Mouse (Mus musculus): ENCODE data around the gene Col25a1.

Gene Col25a1

DNA sequence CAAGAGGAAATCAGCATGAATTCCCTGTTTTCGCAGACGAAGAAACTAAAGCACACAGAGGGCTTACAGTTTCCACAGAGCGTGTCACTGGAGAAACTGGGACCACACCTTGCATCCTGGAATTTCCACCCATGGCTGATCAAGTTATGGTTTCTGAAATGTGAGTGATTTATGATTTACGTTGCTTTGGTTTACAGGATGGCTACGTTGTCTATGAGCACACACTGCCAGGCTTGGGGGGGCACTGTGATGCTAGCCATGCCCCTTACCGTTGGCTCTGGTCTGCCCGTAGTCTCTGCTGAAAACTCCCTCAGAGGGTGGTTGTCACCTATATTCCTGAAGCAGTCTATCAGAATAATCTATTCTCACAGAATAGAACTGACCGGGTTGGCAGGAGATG, at the start of gene Col25a1:
Gene Col25a1 (plus strand): TSS at position 301 of the 400 bp plus-strand sequence.
- DNase-seq, result no peak

DNA sequence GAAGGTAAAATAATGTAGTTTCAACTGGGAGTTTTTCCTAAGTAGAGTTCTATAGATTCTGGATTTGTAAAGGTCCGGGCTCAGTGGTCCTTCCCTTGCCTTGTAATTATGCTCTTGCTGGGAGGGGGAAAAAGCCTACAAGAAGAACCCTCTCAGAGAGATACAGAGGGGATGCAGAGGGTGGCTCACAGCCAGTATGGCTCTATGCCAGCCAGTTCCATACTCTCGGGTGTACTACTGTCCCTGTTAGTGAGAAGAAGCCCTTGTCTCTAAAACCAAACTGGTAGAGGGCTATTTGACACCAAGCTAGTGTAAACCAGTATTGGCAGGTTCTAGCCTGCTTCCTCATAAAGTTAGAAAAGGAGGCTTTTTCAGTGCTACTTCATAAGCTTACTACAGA, 48.0 kb upstream of the Col25a1 start:
- DNase-seq, result no peak

DNA sequence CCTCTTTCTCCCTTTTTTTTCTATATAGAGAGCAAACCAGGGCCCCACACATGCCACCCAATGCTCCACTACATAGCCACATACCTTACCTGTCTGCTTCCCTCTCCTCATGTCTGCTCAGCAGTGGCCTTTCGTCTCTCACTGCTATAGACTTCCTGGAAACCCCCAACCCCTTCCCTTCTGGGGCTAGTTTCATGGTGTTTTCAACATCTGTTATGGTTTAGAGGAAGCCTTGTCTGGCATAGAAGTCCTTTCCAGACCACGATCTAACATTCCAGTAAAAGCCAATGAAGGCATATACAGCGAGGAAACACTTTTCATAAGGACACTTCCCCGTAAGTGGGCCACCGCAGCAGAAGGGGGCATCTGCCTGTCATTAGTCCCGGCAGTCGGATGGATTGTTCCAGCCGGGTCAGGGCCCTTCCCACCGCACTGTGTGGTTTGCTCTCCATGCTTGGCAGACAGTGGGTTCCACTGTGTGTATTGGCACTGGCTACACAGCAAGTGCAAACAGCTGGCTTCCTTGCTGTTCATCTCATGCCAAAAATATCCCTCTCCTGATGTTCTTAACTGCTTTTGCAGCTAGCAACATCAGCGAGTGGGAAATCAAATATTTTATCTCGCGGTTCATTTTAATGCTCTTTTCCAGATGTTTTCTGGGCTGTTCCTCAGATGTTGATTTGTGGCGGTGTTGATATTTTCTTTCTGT, 44.8 kb upstream of the Col25a1 start:
- DNase-seq, result no peak

DNA sequence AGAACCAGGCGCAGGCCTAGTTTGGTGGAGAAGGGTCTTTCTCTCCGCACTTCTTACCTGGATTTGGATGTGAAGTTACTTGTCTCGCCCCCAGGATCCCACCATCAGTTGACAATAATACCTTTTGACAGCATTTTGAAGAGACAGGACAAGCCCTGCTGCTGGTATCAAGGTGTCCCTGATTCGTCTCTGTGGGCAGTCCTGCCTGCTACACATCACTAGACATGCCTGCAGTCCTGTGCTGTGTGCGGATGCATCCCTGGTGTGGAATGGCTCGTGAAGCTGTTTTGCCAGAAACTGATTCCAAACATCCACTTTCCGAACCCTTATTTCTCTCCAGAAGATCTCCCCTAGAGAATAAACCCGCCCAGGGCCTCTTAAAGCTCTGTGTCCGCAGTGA, 43.8 kb upstream of the Col25a1 start:
- DNase-seq, result no peak

DNA sequence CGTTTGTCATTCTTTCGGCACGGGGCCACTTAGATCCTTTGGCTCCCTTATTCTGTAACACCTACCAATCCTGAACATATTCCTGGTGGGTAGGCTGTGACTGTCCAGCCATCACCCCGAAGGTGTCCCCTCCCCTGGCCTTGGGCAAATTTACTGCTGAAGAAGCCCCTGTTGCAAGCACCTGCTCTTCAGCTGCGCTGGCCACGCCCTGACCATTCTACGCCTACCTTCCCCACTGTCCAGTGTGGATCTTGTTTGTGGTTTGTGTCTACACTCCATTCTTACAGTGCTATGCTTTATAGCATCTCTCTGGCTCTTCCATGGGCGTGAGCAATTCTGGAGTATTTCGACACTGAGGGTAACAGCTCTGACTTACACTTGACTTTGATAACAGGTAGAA, 42.6 kb upstream of the Col25a1 start:
- DNase-seq, result no peak

DNA sequence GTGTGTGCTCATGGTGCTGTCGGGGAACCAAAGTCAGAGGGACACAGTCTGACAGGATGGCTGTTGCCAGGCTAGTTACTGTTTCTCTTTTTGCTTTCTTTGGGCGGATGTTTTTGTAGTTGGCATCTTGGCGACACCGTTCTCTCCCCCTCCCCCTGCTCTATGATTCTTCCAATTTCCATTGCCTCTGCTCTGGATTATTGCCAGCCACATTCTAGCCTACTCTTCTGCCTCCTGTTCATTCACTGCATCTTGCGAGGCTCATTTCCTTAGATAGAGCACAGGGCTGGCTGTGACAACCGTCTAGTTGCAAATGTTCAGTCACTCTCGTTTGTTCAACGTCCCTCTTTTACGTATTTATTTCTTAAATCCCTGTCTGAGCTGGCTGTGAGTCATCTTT, 40.8 kb upstream of the Col25a1 start:
- DNase-seq, result no peak

DNA sequence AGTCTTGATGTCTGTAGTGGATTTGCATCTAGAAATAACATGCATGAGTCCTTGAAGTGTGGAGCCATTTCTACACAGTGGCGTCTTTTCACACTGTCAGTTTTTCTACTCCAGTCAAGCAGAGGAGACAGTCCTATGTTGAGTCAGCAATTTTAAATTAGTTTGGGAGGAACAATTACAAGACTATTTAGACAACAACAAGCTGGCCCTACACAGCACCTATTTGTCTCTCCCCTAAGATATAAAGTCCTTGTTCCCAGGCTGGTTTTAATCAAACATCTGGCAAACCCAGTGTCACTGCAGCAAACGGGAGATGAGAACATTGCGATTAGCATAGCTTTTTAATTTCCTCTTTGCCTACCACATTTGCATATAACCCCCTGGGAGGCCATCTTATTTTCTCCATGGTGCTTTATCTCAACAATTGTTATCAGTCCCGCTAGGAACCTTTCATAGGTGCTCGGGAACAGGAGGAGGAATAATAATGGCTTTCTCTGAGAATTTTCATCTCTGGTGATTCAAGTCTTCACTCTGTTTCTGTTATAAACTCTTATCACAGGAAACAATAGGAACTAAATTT, 37.1 kb upstream of the Col25a1 start:
- no peak for DNase-seq

DNA sequence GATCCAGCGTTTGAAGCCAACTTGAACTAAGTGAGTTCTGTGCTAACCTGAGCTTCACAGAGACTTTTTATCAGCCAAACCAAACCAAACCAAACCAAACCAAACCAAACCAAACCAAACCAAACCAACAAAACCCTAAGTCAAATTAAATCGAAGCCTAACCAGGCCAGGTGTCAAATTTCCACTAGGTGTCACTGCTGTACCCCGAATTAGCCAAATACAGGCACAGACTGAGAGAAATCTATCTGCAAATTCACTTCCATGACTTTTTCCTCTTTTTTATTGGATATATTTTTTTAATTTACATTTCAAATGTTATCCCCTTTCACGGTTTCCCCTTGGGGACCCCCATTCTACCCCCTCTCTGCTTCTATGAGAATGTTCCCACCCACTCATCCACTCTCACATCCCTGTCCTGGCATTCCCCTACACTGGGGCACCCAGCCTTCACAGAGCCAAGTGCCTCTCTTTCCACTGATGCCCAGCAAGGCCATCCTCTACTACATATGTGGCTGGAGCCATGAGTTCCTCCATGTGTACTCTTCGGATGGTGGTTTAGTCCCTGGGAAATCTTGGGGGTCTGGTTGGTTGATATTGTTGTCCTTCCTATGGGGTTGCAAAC, 36.0 kb upstream of the Col25a1 start:
- DNase-seq, result peak; percentile 30

DNA sequence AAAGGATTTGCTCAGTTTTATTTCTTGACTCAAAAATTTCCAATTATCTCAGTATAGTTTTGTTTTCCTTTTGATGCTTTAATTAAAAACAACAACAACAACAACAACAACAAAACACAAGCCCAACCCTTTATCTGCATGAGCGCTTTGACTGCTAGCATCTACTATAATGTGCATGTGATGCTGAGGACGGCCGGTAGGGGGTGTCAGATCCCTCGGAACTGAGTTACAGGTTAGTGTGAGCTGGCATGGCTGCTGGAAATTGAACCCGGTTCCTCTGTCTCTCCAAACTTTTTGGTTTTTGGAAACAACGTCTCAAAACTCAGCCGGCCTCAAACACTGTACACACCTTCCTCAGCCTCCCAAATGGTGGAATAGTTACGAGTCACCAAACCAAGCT, 27.8 kb upstream of the Col25a1 start:
- DNase-seq, result peak; percentile 34

DNA sequence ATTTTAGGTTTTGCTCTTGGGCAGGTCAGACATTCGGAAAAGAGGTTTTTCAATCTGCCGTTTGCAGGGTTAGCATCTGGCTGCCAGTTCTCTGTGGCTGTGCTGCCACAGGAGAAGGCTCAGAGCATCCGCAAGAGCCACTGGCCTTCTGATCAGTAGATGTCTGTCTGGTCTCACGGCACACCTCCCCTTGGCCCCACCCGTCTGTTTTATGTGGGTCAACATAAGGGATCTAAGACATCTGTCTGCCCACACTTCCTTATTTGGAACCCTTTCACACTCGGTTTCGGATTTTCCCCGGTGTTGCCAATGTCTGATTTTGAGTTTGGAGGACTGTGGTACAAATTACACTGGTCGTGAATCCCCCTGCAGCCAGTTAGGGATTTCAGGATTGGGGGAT, 26.8 kb upstream of the Col25a1 start:
- DNase-seq, result no peak

DNA sequence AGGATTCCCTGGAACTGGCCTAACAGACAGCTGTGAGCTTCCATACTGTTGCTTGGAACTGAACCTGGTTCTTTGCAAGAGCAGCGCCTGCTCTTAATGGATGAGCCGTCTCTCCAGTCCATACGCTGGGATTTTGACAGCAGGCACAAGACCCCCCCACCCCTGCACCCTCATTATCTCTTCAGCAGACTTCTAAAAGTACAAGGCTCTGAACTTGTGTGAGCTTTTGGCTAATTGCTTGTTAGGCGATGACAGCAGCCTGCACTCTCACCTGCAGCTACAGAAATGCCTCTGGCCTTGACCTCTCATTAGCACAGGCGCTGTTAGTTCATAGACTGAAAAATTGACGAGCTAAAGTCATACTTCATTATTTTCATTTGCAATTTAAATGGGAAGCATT, 14.4 kb upstream of the Col25a1 start:
- no peak for DNase-seq

DNA sequence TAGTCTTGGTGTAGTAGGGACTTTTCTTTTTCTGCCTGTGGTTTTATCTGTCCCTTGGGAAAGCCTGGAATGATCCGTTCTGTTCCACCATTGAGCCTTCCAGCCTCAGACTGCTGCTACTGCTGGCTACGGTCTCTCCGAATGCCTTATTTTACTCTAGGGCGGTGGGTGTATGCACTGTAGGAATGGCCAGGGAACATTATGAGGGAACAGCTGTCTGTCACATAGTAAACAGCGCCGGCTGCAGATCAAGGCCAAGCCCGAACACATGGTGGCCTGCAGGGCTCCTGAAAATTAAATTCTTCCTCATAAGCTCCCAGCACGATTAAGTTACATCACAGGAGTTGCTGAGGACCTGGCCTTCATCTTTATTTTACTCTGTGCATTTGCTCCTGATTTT, 3.5 kb upstream of the Col25a1 start:
- no peak for DNase-seq

DNA sequence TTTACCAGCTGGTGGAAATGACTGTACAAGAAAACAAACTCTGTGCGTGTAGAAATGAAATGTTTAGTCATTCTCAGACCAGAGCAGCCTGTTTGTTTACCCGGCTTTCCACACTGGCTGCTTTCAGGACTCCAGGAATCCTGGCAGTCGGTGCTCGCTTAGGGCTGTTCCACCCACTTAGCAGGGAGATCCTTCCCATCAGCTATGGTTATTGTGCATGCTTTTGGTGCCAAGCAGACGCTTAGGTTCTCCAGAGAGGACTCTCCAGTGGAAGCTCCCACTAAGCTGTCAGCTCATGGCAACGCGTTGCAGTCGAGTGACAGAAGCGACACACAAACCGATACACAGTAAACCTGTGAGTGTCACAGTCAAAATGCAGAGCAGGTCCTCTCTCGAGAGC, 2.7 kb upstream of the Col25a1 start:
- DNase-seq, result peak; percentile 35

DNA sequence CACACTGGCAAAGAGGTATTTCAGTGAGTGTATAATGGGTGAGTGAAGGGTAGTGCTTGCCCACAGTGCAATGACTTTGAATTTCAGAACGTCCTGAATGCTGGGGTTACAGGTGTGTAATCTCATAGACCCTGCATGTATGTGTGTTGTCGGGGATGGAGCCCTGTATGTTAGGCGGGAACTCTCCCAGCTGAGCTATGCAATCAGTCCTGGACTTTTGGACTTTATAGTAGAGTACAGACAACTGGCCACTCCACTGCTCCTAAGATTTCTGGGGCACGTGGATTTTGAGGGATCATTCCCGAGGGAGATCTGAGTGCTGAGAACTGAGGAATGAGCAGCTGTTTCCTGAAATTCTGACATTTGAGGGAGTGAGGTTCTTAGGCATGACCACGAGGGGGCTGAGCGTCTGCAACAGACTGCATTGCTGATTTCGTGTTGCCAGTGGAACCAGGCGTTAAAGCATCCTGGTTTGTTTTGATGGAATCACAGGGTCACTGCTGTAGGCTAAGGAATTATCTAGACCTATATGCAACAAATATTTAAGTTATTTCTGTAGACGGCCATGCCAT, 1.6 kb upstream of the Col25a1 start:
- DNase-seq, result peak; percentile 8

DNA sequence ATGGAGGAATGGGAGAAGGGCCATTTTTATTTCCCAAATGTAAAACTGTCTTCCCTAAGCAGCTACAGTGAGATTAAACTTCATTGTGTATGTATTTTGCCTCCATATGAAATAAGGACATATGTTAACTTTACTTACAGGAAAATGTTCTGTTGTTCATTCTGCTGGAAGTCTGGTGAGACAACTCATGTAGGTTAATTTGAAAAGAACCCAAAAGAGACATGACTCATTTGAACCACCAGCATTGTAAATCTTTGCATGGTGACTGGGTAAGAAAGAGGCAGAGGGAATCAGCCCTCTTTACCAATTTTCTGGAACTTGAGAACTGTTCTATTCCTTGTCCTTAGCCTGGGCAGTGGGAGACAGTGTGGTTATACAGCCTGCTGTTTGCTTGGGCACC, 5.9 kb downstream of the Col25a1 start:
- no peak for DNase-seq

DNA sequence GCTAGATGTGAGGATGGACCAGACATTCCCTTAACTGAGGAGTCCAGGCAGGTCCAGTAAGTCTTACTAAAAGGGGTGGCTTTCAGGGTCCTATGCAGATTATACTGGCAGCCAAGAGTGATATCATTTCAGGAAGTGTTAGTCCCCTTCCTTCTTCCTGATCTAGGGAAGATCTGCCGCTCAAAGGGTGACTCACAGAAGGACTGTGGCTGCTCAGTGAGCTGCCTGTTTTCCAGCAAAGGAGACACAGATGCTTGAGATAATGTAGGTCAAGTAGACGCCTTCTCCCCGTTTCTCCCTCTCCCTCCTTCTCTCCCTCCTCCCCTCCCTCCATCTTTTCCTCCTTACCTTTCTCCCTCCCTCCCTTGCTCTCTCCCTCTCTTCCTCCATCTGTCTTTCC, 6.3 kb downstream of the Col25a1 start:
- DNase-seq, result no peak

DNA sequence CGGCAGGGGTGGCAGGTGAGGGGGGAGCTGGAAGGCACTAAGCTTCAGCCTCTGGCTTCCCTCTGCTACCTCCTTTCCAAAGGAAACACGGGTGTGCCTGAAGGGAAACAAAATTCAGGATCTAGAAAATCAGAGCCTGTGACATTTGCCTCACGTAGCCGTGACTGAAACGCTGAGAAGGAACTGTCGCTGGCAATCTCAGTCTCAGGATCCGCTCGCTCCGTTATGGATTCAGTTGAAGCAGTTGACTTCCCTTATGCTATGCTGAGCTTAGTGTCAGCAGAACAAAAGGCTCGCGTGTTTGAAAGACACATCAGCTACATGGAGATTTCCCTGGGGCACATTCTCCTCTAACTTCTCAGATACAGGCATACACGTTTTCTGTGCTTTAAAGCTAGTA, 14.6 kb downstream of the Col25a1 start:
- DNase-seq, result peak; percentile 6

DNA sequence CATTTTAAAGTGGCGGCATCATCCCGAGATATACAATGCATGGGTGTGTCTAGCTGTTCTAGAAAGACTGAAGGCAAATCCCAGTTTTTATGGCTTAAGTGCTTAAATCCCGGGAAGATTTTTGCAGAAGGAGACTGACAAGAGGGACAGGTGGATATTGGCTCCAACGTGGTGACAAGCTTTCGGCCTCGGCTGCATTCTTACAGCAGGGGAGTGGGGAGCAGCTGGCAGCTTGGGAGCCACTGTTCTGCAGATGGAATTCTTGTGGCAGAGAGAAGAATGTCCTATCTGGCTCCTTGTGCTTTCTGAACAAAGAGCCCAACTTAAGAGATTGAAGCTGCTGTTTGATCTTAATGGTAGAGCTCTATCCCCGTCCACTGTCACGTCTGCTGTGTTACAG, 16.5 kb downstream of the Col25a1 start:
- no peak for DNase-seq

DNA sequence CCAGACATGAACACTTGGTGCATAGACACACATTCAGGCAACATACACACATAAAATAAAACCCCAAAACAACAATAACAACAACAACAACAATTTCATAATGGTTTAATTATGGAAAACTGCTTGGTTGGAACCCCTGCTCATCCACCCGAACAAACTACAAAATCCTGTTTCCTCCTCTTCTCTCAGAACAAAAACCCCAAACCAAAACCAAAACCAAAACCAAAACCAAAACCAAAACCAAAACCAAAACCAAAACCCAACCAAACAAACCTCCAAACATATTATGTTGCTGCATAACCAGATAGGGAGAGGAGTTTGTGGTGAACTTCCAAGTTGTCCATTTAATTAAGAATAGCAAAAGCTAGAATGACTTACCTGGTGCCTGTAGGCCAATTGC, 17.9 kb downstream of the Col25a1 start:
- no peak for DNase-seq

DNA sequence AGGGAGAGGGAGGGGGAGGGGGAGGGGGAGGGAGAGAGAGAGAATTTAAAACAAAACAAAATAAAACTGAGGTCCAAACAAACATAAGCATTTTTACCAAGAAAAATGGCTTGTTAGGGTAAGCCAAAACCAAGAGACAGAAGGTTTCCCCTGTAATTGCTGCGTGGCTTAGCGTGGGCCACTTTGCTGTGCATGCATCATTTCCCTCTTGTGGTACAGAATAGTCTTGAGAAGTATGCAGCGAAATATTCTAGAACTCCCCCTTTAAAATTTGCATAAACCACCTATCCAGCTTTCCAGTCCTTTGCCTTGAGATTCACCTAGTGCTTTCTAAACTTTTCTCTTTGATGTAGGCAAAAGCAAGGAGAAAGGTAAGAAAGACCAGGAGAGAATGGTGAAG, 21.8 kb downstream of the Col25a1 start:
- DNase-seq, result no peak

DNA sequence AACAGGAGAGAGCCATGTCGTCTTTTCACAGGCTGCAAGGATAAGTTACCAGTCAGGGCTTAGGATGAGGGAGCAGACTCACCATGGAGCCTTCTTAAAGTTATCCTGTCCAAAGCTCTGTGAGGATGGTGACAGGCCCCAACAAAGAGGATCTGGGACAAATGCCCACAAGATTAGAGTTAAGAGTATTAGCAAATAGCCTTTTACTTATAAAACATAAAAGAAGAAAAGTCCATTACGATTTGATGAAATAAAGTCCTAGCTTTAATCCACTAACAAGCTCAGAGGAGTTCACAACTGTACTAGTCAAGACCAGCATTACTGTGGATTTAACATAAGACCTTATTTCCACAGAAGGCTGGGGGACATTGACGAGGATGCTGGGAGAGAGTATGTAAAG, 26.2 kb downstream of the Col25a1 start:
- no peak for DNase-seq

DNA sequence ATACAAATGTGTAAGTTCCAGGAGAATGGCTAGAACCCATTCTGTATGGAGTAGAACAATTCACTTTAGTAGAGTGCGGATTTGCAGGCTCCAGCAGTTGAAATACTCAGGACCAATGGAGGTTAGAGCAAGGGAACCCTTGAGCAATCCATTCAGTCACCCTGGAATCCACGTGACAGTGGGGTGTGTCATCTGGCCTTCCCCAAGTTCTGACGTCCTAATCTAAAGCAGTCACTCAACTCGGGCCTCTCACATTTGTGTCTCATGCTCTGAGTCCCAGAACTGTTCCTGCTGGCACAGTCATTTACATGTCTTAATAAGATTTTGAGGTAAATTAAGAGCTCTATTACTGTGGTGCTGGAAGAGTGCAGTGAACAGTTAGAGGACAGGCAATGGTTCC, 28.6 kb downstream of the Col25a1 start:
- no peak for DNase-seq

DNA sequence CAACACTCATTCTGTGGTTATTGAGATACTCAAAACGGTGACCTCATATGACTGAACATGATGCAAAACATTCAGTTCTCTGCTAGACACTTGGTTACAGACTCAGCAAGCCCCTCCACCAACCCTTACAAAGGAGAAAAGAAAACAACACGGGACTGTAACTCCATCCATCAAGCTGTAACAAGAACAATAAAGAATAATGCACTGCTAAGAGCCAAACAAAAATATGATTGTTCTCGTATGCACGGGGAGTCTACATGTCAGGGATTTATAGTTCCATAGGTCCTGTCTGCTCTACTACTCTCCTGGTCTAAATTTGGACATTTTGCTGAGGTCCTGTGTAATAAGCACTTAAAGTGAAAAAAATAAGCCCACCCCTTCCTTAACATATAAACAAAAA, 29.6 kb downstream of the Col25a1 start:
- DNase-seq, result no peak

DNA sequence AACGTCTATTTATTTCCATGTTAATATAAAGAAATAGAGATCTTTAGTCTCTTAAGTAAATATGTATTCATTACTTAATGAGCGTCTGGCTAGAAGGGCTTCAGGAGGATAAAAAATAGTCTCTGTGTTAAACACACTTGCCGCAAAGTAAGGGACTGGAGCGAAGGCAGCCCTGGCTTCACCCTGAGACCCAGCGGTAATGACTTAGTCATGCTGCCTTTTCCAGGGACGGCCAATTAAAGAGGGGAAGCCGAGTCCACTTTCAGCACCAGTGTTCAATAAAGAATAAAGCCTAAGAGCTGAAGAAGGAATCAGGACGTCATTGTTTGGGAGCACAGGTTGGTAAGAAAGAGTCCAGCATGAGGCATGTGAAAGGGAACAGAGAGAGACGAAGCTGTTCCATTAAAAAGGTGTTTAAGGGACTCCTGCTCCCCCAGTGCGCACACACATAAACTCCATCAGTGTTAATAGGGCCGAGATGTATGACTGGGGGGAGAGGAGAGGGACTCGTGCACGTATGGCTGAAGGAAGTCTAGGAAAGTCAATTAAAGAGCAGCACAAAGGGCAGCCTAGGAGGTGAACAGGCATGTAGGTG, 30.1 kb downstream of the Col25a1 start:
- no peak for DNase-seq
